Mouse (Mus musculus): ENCODE measurements around the gene Usp15. TPM values are rescaled to one million over a fixed set of nuclear protein-coding genes. Genes with fewer than 3 reads are reported as not detected.

Usp15 gene
- polyA plus RNA-seq, 1 experiment from 2014 or later = 68.4 TPM

GRCm38 (mm10) chr10:123165542-123165941, 31.3 kb downstream of the Usp15 start:
- Histone ChIP-seq H3K4me2 (no peak overlapping the region), H3K27ac (no peak overlapping the region), H3K4me1 (no peaks in the 10 kb centered on the region), H3K27me3 (no peaks in the 10 kb centered on the region), H3K9me3 (no peaks in the 10 kb centered on the region), H3K4me3 (no peak overlapping the region), H3K36me3 (peaks cover 39% of the 10 kb centered on the region), H3K9ac (no peak overlapping the region)
- ATAC-seq (ENCODE audit: borderline replicate concordance, extremely low read depth, low FRiP score, low TSS enrichment) = no peak
- WGBS = 92% methylated on average over 3 of the region's 3 CpGs

GRCm38 (mm10) chr10:123160508-123160907, 36.3 kb downstream of the Usp15 start:
- Histone ChIP-seq H3K4me1 (no peaks in the 10 kb centered on the region), H3K9ac (no peak overlapping the region), H3K36me3 (peaks cover 27% of the 10 kb centered on the region), H3K27ac (no peak overlapping the region), H3K9me3 (no peaks in the 10 kb centered on the region), H3K27me3 (no peaks in the 10 kb centered on the region), H3K4me3 (no peak overlapping the region), H3K4me2 (no peak overlapping the region)
- 73% methylated on average over 6 of the region's 6 CpGs for WGBS
- no peak for ATAC-seq (ENCODE audit: borderline replicate concordance, extremely low read depth, low FRiP score, low TSS enrichment)

DNA sequence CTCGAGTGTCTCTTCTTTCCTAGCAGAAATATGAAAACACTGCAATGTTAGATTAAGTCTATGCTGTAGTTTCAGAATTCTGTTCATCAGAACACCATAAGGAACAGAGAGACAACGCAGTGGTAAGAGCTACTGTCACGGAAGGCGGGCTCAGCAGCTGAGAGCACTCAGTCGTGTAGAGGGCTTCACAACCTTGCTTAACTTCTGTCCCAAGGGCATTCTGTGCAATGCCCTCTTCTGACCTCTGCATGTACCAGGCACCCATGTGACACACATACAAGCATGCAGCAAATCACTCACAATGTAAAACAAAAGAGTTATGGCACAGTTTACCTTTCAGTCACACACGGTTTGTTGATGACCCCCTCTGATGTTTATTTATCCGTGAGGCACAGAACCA, 37.5 kb downstream of the Usp15 start:
- 71% methylated on average over 7 of the region's 7 CpGs for WGBS
- Histone ChIP-seq H3K36me3 (peaks cover 22% of the 10 kb centered on the region), H3K9me3 (no peaks in the 10 kb centered on the region), H3K27ac (no peak overlapping the region), H3K4me2 (no peak overlapping the region), H3K4me3 (no peak overlapping the region), H3K9ac (no peak overlapping the region), H3K27me3 (no peaks in the 10 kb centered on the region), H3K4me1 (no peaks in the 10 kb centered on the region)
- ATAC-seq (ENCODE audit: borderline replicate concordance, extremely low read depth, low FRiP score, low TSS enrichment) = no peak

GRCm38 (mm10) chr10:123156392-123156791, 40.4 kb downstream of the Usp15 start:
- H3K9me3 ChIP-seq = no peaks in the 10 kb centered on the region
- H3K4me2 ChIP-seq = no peak overlapping the region
- WGBS = 71% methylated on average over 2 of the region's 2 CpGs
- H3K27ac ChIP-seq = no peak overlapping the region
- no peaks in the 10 kb centered on the region for H3K27me3 ChIP-seq
- no peaks in the 10 kb centered on the region for H3K4me1 ChIP-seq
- ATAC-seq (ENCODE audit: borderline replicate concordance, extremely low read depth, low FRiP score, low TSS enrichment) = no peak
- peaks cover 21% of the 10 kb centered on the region for H3K36me3 ChIP-seq
- H3K9ac ChIP-seq = no peak overlapping the region
- no peak overlapping the region for H3K4me3 ChIP-seq

DNA sequence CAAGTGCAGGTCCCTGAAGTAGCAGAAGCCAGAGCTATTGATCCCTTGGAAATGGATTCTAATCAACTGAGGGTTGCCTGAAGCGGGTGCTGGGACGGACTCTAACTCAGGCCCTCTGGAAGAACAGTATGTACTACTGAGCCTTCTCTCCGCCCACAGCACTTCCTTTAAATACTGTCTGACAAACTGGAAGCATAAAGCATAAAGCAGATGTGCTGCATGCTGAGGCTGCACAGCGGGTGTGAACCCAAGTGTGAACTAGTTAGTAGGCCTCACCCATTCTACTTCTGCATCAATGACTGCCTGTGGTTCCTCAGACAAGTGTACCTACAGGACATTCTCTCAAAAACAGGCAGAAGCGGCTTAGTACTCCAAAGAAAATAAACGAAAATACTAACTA, 41.0 kb downstream of the Usp15 start:
- Histone ChIP-seq H3K9ac (no peak overlapping the region), H3K27me3 (no peaks in the 10 kb centered on the region), H3K9me3 (no peaks in the 10 kb centered on the region), H3K4me2 (no peak overlapping the region), H3K27ac (no peak overlapping the region), H3K4me1 (no peaks in the 10 kb centered on the region), H3K4me3 (no peak overlapping the region), H3K36me3 (peaks cover 21% of the 10 kb centered on the region)
- 88% methylated on average over 6 of the region's 6 CpGs for WGBS
- no peak for ATAC-seq (ENCODE audit: borderline replicate concordance, extremely low read depth, low FRiP score, low TSS enrichment)

DNA sequence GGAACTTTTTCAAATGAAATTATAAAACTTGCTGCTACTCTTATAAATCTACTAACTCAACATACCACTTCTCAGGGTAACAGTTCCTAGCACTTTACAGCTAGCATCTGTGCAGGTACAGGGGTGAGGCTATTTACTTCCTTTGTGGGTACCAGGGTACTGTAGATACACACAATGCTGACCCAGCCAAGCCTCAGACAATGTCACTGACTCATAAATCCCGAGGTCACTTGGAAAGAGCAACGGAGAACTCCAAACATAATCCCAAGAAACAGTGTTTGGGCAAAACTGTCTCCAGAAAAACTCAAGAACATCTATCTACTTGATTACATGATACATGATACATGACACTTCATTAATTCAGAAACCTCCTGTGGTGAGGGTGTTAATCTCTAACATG, 43.5 kb downstream of the Usp15 start:
- Histone ChIP-seq H3K27me3 (no peaks in the 10 kb centered on the region), H3K4me1 (no peaks in the 10 kb centered on the region), H3K4me2 (no peak overlapping the region), H3K4me3 (no peak overlapping the region), H3K27ac (no peak overlapping the region), H3K9me3 (no peaks in the 10 kb centered on the region), H3K36me3 (peaks cover 11% of the 10 kb centered on the region; the same call in 1 of the 2 replicates), H3K9ac (no peak overlapping the region)
- ATAC-seq (ENCODE audit: borderline replicate concordance, extremely low read depth, low FRiP score, low TSS enrichment) = no peak
- WGBS = 71% methylated on average over 2 of the region's 2 CpGs

DNA sequence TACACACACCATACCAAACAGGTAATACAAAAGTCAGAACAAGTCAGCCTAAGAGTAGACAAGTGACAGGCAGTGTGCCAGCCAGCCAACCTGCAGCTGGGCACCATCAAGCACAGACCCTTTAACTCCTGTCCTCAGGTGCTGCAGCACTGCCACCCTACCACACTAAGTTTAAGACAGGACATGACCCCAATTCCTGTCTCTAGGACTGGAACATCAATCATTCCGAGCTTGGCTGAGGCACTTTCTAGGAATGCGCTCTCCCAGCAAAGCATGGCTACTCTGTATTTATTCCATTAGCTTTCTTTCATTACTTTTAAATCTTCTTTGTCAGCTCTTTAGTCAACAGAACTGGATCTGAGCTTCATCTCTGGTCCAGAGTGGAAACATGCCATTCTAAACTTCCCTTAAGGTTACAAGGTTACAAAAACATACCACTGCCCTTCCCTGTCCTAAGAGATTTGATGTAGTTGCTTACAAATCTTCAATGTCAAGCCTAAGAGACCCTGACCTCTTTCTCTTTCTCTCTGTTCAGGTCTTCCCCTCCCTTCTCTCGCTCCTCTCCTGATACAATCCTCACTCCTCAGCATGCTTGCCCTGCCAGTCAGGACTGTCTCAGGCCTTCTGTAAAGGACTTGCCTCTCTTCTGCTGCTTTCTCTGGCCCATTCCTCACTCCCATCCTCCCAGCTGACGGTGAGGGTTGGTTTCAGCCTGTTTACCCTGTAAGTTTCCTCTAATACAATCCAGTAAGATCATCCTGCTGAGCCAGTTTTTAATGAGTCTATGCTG, 48.6 kb downstream of the Usp15 start:
- no peak overlapping the region for H3K9ac ChIP-seq
- H3K36me3 ChIP-seq = peaks cover 16% of the 10 kb centered on the region; the same call in 1 of the 2 replicates
- 49% methylated on average over 4 of the region's 4 CpGs for WGBS
- no peaks in the 10 kb centered on the region for H3K9me3 ChIP-seq
- no peak overlapping the region for H3K27ac ChIP-seq
- 0 out of 2 replicates have a peak, but pooled peaks cover 3% of the 10 kb centered on the region for H3K4me1 ChIP-seq
- no peak overlapping the region for H3K4me3 ChIP-seq
- H3K27me3 ChIP-seq = no peaks in the 10 kb centered on the region
- H3K4me2 ChIP-seq = no peak overlapping the region
- no peak for ATAC-seq (ENCODE audit: borderline replicate concordance, extremely low read depth, low FRiP score, low TSS enrichment)

- no peaks in the 10 kb centered on the region for H3K9me3 ChIP-seq
- no peak overlapping the region for H3K27ac ChIP-seq
- H3K4me2 ChIP-seq = no peak overlapping the region
- 46% methylated on average over 6 of the region's 6 CpGs for WGBS
- H3K27me3 ChIP-seq = no peaks in the 10 kb centered on the region
- H3K36me3 ChIP-seq = peaks cover 15% of the 10 kb centered on the region; the same call in 1 of the 2 replicates
- 0 out of 2 replicates have a peak, but pooled peaks cover 3% of the 10 kb centered on the region for H3K4me1 ChIP-seq
- no peak for ATAC-seq (ENCODE audit: borderline replicate concordance, extremely low read depth, low FRiP score, low TSS enrichment)
- no peak overlapping the region for H3K9ac ChIP-seq
- H3K4me3 ChIP-seq = no peak overlapping the region
Observed at GRCm38 (mm10) chr10:123147180-123147579, 49.6 kb downstream of the Usp15 start.

GRCm38 (mm10) chr10:123146349-123146748, 50.4 kb downstream of the Usp15 start:
- Histone ChIP-seq H3K27me3 (no peaks in the 10 kb centered on the region), H3K4me2 (no peak overlapping the region), H3K4me1 (0 out of 2 replicates have a peak, but pooled peaks cover 3% of the 10 kb centered on the region), H3K9ac (no peak overlapping the region), H3K27ac (no peak overlapping the region), H3K4me3 (no peak overlapping the region), H3K36me3 (0 out of 2 replicates have a peak, but pooled peaks cover 12% of the 10 kb centered on the region), H3K9me3 (no peaks in the 10 kb centered on the region)
- no peak for ATAC-seq (ENCODE audit: borderline replicate concordance, extremely low read depth, low FRiP score, low TSS enrichment)
- WGBS = 89% methylated on average over 2 of the region's 2 CpGs

DNA sequence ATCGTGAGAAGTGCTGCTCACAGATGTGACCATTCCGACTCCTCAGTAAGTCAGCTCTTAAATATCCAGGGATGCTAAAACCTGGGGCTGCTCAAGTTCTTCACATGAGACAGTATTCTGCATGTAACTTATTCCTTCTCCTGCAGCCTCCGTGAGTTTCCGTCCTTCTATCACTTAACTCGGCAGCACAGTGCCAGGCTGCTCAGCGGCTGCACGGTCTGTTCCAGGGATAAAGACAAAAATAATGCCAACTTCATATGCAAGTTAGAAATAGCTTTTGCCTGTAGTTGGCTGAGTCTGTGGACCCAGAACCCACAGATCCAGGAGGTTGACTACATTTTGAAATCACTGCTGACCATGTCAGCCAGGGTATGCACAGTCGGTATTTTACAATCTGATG, 52.5 kb downstream of the Usp15 start:
- Histone ChIP-seq H3K9me3 (no peaks in the 10 kb centered on the region), H3K27ac (no peak overlapping the region), H3K27me3 (no peaks in the 10 kb centered on the region), H3K9ac (no peak overlapping the region), H3K4me2 (no peak overlapping the region), H3K4me1 (0 out of 2 replicates have a peak, but pooled peaks cover 3% of the 10 kb centered on the region), H3K36me3 (0 out of 2 replicates have a peak, but pooled peaks cover 12% of the 10 kb centered on the region), H3K4me3 (no peak overlapping the region)
- ATAC-seq (ENCODE audit: borderline replicate concordance, extremely low read depth, low FRiP score, low TSS enrichment) = no peak
- WGBS = 91% methylated on average over 8 of the region's 8 CpGs

DNA sequence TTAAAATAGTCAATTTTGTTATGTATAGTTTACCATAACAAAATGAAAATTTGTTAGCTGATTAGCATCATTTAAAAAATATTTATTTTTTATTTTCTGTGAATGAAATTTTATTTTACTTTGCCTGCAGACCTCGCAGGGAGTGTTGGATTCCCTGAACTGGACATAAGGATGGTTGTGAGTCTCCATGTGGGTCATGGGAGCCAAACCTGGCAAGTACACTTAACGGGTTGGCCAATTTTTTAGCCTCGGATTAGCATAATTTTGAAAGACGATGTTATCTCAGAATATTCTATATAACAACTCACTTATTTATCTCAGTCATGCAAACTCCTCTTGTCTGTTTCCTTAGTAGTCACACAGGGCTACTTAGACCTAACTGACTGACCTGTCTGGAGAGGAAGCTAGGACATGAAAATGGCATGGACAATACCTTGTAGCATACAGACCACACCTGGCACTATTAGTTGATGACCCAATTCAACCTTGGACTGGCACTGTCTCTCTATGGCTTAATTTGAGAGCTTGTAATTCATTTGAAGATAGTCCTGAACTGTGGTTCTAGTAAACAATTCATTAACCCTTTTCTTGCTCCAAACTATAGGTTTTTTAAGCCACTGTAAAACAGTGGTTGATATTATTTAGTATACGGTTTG, 54.3 kb downstream of the Usp15 start:
- Histone ChIP-seq H3K9ac (no peak overlapping the region), H3K4me2 (no peak overlapping the region), H3K9me3 (no peaks in the 10 kb centered on the region), H3K27me3 (no peaks in the 10 kb centered on the region), H3K4me1 (0 out of 2 replicates have a peak, but pooled peaks cover 3% of the 10 kb centered on the region), H3K36me3 (0 out of 2 replicates have a peak, but pooled peaks cover 12% of the 10 kb centered on the region), H3K4me3 (no peak overlapping the region), H3K27ac (no peak overlapping the region)
- no peak for ATAC-seq (ENCODE audit: borderline replicate concordance, extremely low read depth, low FRiP score, low TSS enrichment)
- WGBS = 87% methylated on average over 5 of the region's 5 CpGs

GRCm38 (mm10) chr10:123135818-123136217, 61.0 kb downstream of the Usp15 start:
- WGBS = 71% methylated on average over 10 of the region's 10 CpGs
- peaks cover 22% of the 10 kb centered on the region for H3K36me3 ChIP-seq
- H3K9ac ChIP-seq = no peak overlapping the region
- no peak overlapping the region for H3K4me2 ChIP-seq
- no peaks in the 10 kb centered on the region for H3K27me3 ChIP-seq
- H3K9me3 ChIP-seq = no peaks in the 10 kb centered on the region
- no peak for ATAC-seq (ENCODE audit: borderline replicate concordance, extremely low read depth, low FRiP score, low TSS enrichment)
- H3K27ac ChIP-seq = no peak overlapping the region
- H3K4me1 ChIP-seq = no peaks in the 10 kb centered on the region
- H3K4me3 ChIP-seq = no peak overlapping the region
